Mouse (Mus musculus): ENCODE measurements at regions not wholly inside any gene's neighbourhood (a gene's known extent, or its start where the extent isn't known, plus 50 kb on each side); places are given as distances from the start of the nearest gene placed in this dataset.
"Not testable (repeated sequence)": the region's sequence is repeated elsewhere in the genome, so short reads cannot be mapped to it uniquely, and the experiment has no call there.

GRCm38 (mm10) chr13:66715191-66716161 is 189.2 kb upstream of the Gm10767 start:
- not testable (repeated sequence) for DNase-seq (ENCODE audit: low spot score); H3K4me3 ChIP-seq (ENCODE audit: low read depth, low read length); H3K4me2 ChIP-seq (ENCODE audit: low read depth, low read length, poor library complexity, severe bottlenecking); H3K27ac ChIP-seq (ENCODE audit: low read depth, low read length); H3K9ac ChIP-seq (replicated peaks; ENCODE audit: low read length, poor library complexity, severe bottlenecking); ATAC-seq (ENCODE audit: low FRiP score); H3K9me3 ChIP-seq (ENCODE audit: low read length); H3K36me3 ChIP-seq (ENCODE audit: insufficient read depth, low read length); H3K4me1 ChIP-seq (ENCODE audit: insufficient read depth, low read length); H3K27me3 ChIP-seq (ENCODE audit: insufficient read depth, low read length)
- 41% methylated on average over 27 of the region's 31 CpGs for WGBS

- not testable (repeated sequence) for H3K27ac ChIP-seq (ENCODE audit: low read depth, low read length); DNase-seq (ENCODE audit: low spot score); H3K36me3 ChIP-seq (ENCODE audit: insufficient read depth, low read length); ATAC-seq (ENCODE audit: low FRiP score); H3K4me2 ChIP-seq (ENCODE audit: low read depth, low read length, poor library complexity, severe bottlenecking); H3K27me3 ChIP-seq (ENCODE audit: insufficient read depth, low read length); H3K9ac ChIP-seq (replicated peaks; ENCODE audit: low read length, poor library complexity, severe bottlenecking); H3K4me3 ChIP-seq (ENCODE audit: low read depth, low read length); H3K9me3 ChIP-seq (ENCODE audit: low read length); H3K4me1 ChIP-seq (ENCODE audit: insufficient read depth, low read length)
- 71% methylated on average over 3 of the region's 3 CpGs for WGBS
Measured at GRCm38 (mm10) chr13:66711010-66711409, 193.7 kb upstream of the Gm10767 start.

GRCm38 (mm10) chr13:66697983-66698535 is 206.7 kb upstream of the Gm10767 start:
- H3K4me3 ChIP-seq (ENCODE audit: low read depth, low read length), result not testable (repeated sequence)

GRCm38 (mm10) chr13:66680766-66681165 is 223.9 kb upstream of the Gm10767 start:
- H3K27ac ChIP-seq (ENCODE audit: low read depth, low read length), result not testable (repeated sequence)

More at GRCm38 (mm10) chr13:66697983-66698535, 206.7 kb upstream of the Gm10767 start:
- H3K4me2 ChIP-seq (ENCODE audit: low read depth, low read length, poor library complexity, severe bottlenecking); ATAC-seq (ENCODE audit: low FRiP score); H3K36me3 ChIP-seq (ENCODE audit: insufficient read depth, low read length); H3K27me3 ChIP-seq (ENCODE audit: insufficient read depth, low read length); H3K4me1 ChIP-seq (ENCODE audit: insufficient read depth, low read length); H3K27ac ChIP-seq (ENCODE audit: low read depth, low read length); H3K9me3 ChIP-seq (ENCODE audit: low read length); DNase-seq (ENCODE audit: low spot score); H3K9ac ChIP-seq (replicated peaks; ENCODE audit: low read length, poor library complexity, severe bottlenecking): not testable (repeated sequence)
- WGBS, result 76% methylated on average over 4 of the region's 4 CpGs

GRCm38 (mm10) chr13:66642245-66642644 is 201.3 kb upstream of the 2410141K09Rik start:
- ATAC-seq (ENCODE audit: low FRiP score), result 0 out of 2 replicates have a peak, but pooled peaks have one; percentile 16
- not testable (repeated sequence) for H3K36me3 ChIP-seq (ENCODE audit: insufficient read depth, low read length); H3K27me3 ChIP-seq (ENCODE audit: insufficient read depth, low read length); H3K4me2 ChIP-seq (ENCODE audit: low read depth, low read length, poor library complexity, severe bottlenecking); H3K4me3 ChIP-seq (ENCODE audit: low read depth, low read length); DNase-seq (ENCODE audit: low spot score); H3K9ac ChIP-seq (replicated peaks; ENCODE audit: low read length, poor library complexity, severe bottlenecking); H3K9me3 ChIP-seq (ENCODE audit: low read length); H3K4me1 ChIP-seq (ENCODE audit: insufficient read depth, low read length); H3K27ac ChIP-seq (ENCODE audit: low read depth, low read length)
- 93% methylated on average over 5 of the region's 5 CpGs for WGBS

More at GRCm38 (mm10) chr13:66680766-66681165, 223.9 kb upstream of the Gm10767 start:
- not testable (repeated sequence) for DNase-seq (ENCODE audit: low spot score); H3K9me3 ChIP-seq (ENCODE audit: low read length); H3K4me1 ChIP-seq (ENCODE audit: insufficient read depth, low read length); H3K36me3 ChIP-seq (ENCODE audit: insufficient read depth, low read length); H3K4me2 ChIP-seq (ENCODE audit: low read depth, low read length, poor library complexity, severe bottlenecking); H3K27me3 ChIP-seq (ENCODE audit: insufficient read depth, low read length); H3K4me3 ChIP-seq (ENCODE audit: low read depth, low read length); ATAC-seq (ENCODE audit: low FRiP score); H3K9ac ChIP-seq (replicated peaks; ENCODE audit: low read length, poor library complexity, severe bottlenecking)
- WGBS, result 76% methylated on average over 5 of the region's 6 CpGs

GRCm38 (mm10) chr13:66625761-66626160 is 184.8 kb upstream of the 2410141K09Rik start:
- 62% methylated on average over 3 of the region's 3 CpGs for WGBS
- H3K4me3 ChIP-seq (ENCODE audit: low read depth, low read length); H3K9me3 ChIP-seq (ENCODE audit: low read length); H3K36me3 ChIP-seq (ENCODE audit: insufficient read depth, low read length); H3K27me3 ChIP-seq (ENCODE audit: insufficient read depth, low read length); DNase-seq (ENCODE audit: low spot score); H3K27ac ChIP-seq (ENCODE audit: low read depth, low read length); H3K9ac ChIP-seq (replicated peaks; ENCODE audit: low read length, poor library complexity, severe bottlenecking); ATAC-seq (ENCODE audit: low FRiP score); H3K4me2 ChIP-seq (ENCODE audit: low read depth, low read length, poor library complexity, severe bottlenecking); H3K4me1 ChIP-seq (ENCODE audit: insufficient read depth, low read length): not testable (repeated sequence)

GRCm38 (mm10) chr13:66586041-66586440 is 145.1 kb upstream of the 2410141K09Rik start:
- not testable (repeated sequence) for DNase-seq (ENCODE audit: low spot score); H3K27me3 ChIP-seq (ENCODE audit: insufficient read depth, low read length); H3K9ac ChIP-seq (replicated peaks; ENCODE audit: low read length, poor library complexity, severe bottlenecking); H3K4me2 ChIP-seq (ENCODE audit: low read depth, low read length, poor library complexity, severe bottlenecking); H3K4me3 ChIP-seq (ENCODE audit: low read depth, low read length); H3K27ac ChIP-seq (ENCODE audit: low read depth, low read length); H3K4me1 ChIP-seq (ENCODE audit: insufficient read depth, low read length); H3K36me3 ChIP-seq (ENCODE audit: insufficient read depth, low read length); ATAC-seq (ENCODE audit: low FRiP score); H3K9me3 ChIP-seq (ENCODE audit: low read length)
- 91% methylated on average over 11 of the region's 11 CpGs for WGBS

GRCm38 (mm10) chr13:66563616-66564015 is 122.7 kb upstream of the 2410141K09Rik start:
- H3K36me3 ChIP-seq (ENCODE audit: insufficient read depth, low read length); DNase-seq (ENCODE audit: low spot score); H3K9ac ChIP-seq (replicated peaks; ENCODE audit: low read length, poor library complexity, severe bottlenecking); H3K4me3 ChIP-seq (ENCODE audit: low read depth, low read length); H3K9me3 ChIP-seq (ENCODE audit: low read length); ATAC-seq (ENCODE audit: low FRiP score); H3K27me3 ChIP-seq (ENCODE audit: insufficient read depth, low read length); H3K4me2 ChIP-seq (ENCODE audit: low read depth, low read length, poor library complexity, severe bottlenecking); H3K4me1 ChIP-seq (ENCODE audit: insufficient read depth, low read length); H3K27ac ChIP-seq (ENCODE audit: low read depth, low read length): not testable (repeated sequence)
- WGBS, result 79% methylated on average over 4 of the region's 4 CpGs

Measured in midbrain, postnatal 0 days (tissue).